Mouse (Mus musculus) small intestine, adult 2 months (tissue): Measurements from ENCODE around the gene Arhgap24.

Source experiments
- CTCF ChIP-seq: fragments of 200-500 bp; IDR thresholded peaks from 2 replicates; pipeline ENCODE4 v1.5.1; 2012; ENCODE audit warnings: low read depth, mild to moderate bottlenecking, control low read depth, inconsistent platforms, low read length, moderate library complexity, mixed read lengths; ENCODE audit not compliant: insufficient replicate concordance, insufficient read length; ENCODE audit errors: extremely low read depth
- POLR2A ChIP-seq: fragments of 200-500 bp; IDR thresholded peaks from 2 replicates; pipeline ENCODE4 v1.6.1; 2012; ENCODE audit warnings: low read depth, mild to moderate bottlenecking, control low read depth, inconsistent platforms, low read length, moderate library complexity

- TF ChIP-seq CTCF (no peak), POLR2A (no peak)
These were observed 66.6 kb downstream of the Arhgap24 start for GRCm38 (mm10) chr5:102547786-102548185.
